Mouse (Mus musculus): Measurements from ENCODE around the gene Lrmda.

Lrmda gene

DNA sequence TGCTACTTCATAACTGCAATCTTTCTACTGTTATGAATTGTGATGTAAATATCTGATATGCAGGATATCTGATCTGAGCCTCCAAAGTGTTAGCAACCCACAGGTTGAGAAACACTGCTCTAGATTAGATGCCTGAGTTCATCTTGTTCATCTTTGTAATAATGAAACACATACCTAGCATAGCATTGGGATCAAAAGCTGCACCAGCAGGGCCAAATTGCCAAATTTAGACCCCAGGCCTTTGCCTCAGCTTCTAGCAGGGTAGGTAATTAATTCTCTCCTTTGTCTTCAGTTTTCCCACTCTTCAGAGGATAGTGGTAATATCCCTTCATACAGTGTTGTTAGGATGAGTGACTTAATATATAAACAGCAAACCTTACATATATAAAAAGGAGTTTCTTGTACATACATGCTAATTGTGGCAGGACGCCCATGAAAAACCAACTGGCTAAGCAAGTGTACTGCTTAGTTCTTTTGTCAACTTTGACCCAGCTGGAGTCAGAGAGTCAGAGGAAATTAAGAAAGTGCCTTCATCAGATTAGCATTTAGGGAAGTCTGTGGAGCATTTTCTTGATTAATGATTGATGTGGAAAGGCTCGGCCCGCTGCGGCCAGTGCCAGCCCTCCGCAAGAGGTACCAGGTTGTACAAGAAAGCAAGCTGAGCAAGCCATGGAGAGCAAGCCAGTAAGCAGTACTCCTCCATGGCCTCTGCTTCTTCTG lies 315.7 kb downstream of the Lrmda start:
- DNase-seq, result no peak

DNA sequence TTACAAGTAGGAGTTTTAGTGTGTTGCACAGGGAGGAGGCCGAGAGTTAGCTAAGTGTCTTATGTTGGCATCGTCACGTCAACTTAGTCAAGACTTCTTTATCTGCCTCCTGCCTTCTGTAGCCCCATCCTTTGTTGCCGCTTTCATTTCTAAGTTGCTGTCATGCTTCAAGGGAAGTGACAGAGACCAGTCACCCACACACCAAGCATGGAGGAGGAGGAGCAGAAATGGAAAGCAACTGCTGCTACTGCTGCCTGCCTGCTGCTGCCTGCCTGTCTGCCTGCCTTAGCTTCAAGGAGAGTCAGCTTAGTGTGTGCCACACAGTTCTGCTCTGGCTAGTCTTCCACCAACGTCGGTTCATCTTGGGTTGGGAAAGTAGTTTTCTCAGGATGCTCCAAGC lies 319.7 kb downstream of the Lrmda start:
- DNase-seq, result no peak

DNA sequence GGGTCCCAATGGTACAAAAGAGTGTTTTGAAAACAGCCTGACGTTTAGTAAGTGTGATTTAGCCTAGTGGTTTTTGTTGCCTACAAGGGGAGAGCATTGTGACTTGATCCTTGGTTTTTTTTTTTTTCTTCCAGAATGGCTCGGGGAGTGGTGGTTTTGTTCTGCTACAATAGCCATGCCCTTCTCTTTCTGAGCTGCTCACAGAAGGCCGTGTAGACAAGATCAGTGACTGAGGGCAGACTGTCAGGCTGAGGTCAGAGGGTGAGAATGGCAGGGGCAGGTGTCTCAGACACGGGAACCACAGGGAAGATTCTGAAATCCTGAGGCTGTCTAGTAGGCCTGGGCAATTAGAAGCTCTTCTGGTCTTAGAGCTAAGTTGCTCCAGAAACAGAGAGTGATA lies 323.8 kb downstream of the Lrmda start:
- no peak for DNase-seq

DNA sequence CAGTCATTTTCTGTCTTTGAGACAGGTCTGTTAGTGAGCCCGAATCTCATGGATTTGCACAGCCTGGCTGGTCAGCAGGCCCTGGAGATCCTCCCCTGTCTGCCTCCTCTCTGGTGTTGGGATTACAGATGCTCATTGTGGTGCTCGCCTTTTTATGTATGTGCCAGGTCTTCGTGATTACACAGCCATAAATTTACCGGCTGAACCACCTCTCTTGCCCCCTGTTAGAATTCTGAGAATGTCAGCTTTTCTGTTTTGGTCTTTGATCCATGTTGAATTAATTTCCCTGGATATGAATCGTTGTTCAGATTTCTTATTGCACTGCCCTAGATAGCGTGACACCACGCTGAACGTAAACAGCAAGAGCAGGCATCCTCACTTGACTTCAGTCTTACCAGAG lies 325.7 kb downstream of the Lrmda start:
- no peak for DNase-seq

DNA sequence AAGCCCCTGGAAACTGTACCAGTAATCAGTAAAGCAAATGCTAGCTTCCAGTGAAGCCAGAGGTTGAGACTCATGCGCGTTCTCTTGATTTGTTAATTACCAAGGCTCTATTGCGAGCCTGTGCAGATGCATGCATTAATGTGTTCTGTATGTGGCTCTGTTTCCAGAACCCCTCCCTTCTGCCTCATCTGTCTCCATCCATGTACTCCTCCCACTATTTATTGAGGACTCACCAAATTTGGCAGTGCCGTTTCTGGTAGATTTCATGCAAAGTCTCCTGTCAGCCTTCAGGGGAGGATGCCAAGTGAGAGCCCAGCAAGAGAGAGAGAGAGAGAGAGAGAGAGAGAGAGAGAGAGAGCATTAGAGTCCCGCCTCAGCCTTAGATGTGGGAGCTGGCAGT lies 334.1 kb downstream of the Lrmda start:
- no peak for DNase-seq

DNA sequence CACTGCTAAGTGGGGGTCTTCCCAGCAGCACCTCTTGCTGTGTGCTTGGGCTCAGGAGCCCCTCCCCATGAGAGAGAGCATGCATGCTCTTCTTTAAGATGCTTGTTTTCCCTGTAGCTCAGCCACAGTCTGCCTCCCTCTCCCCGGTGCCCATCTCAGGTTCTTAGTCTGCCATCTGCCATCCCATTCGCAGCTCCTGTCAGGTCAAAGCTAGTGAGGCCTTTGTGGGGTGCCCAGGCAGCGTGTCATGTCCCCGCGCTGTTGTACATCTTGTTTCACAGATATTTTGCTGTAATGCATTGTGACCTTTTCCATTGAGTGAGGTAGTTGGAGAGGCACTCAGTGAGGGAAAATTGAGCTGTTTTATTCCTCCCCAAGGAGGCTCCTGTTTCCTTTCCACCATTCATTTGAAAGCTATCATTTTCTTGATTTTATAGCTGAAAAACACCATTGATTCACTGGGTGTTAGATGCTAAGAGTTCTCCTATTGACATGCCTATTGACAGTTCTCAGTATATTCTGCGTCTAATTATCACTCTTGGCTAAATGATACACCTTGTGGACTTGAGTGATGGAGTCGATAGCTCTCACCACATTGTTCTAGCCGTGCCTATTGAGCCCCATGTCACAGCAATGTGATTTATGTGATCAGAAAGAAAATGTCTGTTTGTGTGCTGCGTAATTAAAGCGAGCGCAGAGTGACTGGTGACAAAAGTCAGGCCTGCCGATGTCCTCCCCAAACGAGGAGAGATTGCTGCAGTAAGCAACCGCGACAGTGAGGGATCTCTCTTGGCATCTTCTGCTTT lies 335.5 kb downstream of the Lrmda start:
- no peak for DNase-seq

DNA sequence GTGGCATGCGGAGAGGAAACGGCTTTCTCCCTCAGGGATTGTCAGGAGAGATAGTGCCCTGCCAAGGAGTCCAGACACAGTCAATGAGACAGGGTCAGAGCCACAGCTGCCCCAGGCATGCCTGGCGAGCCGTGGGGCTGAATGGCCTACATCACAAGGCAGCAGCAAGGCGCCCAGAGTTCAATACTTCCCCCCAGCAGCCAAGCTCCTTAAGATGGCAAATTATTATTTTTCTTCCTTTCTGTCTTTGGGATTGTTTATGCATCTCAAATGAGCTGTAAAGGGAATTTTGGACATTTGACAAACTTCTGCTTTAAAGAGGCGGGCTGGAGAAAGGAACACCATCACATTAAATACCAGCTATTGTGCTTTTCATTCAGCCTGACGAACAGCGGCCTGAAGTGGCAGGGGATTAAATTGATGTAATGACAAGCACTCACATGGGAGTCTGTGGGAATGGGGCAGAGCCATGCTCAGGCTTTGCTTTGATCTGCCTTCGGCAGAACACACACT lies 338.5 kb downstream of the Lrmda start:
- no peak for DNase-seq

DNA sequence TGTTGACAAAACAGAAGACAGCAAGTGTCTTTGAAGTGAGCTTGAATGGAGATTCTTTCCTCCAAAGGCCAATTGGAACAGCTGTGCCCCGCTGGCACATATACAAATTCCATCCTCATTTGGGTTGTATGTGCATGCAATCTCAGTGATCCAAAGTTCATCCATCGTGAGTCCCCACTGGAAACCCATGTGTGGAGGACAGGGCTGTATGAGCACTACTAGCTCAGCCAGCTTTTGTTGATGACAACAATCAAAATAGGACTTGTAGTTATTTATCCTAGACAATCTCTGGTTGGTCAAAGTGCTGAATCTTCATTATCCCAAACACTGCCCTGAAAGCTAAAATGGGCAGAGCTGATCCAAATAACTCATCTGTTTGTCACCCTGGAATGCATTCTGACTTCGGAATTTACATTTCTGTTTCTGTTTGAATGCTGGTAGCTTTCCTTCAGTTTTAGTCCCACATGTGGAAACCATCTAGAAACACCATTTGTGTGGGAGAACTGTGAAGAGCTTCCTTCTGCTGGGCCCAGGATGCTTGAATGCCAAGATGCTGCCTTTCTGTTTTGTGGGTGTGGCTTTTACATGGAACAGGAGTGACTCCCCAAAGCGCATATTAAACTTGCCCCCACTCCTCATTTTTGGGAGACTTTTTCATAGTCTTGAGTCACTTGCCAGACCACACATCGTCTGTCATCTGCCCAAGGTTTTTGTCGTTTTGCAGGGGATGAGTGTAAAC lies 344.7 kb downstream of the Lrmda start:
- no peak for DNase-seq

DNA sequence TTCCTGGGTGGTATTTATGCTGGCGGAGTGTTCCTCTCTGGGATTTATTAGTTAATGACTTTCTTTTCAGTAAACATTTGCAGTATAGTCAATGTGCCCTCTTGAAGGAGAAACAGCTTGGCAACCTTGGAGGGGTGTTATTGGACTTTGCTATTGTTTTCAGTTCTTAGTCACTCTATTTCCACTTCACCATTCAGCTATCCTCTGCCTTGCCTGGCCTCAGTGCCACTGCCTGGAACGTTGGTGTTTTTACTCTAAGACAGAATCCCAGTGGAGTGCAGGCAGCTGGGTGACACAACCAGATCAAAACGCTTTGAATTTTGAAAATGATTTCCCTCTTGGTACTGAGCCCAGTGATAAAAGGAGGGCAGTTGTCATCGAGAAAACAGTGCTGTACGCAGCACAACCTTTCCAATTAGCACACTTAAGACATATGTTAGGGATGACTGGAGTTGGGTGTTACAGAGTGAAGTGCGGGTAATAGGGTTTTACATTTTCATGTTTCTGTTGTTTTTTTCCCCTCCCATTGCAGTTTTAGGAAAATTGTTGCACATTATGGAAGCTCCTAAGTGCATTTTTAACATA lies 345.4 kb downstream of the Lrmda start:
- no peak for DNase-seq

DNA sequence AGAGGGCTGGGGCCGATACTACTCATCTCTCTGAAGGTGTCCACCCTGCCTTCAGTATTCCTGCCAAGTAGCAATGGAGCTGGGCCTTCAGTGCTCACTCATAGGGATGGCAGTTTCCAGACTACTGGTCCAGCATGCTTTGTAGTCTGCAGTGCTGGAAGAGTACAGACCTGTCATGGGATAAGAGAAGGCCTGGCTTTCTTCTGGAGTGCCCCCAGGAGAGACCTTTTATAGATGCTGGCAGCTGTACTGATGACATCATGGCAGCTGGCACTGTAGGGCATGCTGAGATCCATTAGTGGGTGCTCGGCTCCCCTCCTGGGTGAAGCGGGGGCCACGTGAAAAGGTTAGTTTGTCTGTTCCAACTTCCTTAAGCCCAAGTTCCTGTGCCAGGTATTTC lies 348.1 kb downstream of the Lrmda start:
- no peak for DNase-seq

DNA sequence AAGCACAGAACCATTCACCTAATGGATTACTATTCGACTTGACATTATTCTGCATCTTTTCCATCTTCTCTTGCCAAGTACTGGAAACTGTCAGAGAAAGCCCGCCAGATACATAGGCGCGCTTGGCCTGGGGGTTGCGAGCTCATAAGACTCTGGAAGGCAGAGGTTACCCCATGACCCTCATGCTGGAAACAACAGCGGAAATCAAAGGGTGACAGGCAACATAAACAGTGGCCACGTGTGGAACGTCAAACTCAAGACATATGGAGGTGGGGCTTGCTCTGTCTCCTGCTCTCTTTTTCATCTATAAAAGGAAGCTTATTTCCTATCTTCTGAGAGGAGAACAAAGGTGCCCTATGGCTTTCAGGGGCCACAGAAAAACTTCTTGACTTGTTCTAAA lies 351.6 kb downstream of the Lrmda start:
- no peak for DNase-seq

DNA sequence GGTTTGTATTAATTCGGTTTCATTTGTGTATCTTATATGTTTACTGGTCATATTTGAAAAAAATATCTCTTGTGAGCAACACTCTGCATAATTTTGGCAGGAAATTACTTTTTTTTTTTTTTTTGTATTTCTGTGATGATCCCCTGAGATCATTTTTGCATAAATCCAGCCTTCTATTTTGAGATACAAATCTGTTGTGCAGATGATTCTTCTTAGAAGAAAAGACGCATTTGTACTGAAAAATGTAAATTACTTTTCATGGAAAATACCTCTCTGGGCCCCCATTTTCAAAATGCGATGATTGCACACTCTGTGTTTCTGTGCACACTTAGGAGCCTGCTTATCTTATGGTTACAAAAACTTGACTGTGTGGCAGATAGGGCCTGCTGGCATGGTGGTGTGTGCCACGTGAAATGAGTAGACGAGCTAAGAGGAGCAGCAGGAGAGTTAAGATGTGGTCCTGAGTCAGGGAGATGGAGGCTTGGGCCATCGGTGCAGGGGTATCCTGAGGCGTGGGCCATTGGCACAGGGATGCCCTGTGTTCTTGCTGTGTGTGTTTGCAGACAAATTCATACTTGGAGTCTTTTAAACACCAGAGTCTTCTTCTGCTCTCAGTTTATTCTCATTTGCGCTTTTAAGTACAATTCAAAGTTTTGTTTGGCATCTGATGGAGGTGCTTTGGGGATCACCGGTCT lies 353.3 kb downstream of the Lrmda start:
- DNase-seq, result no peak

DNA sequence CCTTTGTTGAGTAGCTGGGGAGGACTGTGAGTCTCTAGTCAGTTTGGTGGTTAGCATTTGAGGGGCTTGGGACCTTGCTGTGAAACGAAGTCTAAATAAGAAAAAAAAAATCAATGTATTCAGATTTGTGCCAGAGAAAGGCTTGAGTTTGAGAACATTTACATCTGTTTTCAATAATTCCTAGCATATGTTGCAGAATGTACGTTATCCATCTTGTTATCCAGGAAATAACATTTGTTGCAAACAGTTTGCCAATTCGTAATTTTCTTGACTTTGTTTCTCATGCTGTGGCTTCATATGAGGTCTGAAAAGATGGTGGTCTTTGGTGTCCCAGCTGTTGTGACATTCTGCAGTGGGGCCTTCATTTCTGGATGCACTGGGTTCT lies 353.8 kb downstream of the Lrmda start:
- no peak for DNase-seq

DNA sequence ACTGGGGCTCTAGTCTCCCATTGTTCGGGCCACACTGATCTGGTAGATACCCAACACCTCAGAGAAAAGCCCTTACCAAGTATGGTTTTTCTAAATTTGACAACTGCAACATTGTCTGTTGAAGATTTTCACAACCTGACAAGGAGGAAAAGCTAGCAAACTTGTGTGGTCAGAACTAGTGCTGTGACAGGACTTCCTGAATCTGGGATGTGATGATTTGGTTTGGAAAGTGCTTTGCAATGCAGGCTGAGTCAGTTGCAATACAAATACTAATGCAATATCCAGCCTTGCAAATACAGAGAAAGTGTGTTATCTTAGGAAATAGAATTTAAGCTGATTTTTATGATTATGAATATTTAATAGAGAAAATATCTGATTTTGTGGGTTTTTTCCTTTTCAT lies 357.6 kb downstream of the Lrmda start:
- no peak for DNase-seq

DNA sequence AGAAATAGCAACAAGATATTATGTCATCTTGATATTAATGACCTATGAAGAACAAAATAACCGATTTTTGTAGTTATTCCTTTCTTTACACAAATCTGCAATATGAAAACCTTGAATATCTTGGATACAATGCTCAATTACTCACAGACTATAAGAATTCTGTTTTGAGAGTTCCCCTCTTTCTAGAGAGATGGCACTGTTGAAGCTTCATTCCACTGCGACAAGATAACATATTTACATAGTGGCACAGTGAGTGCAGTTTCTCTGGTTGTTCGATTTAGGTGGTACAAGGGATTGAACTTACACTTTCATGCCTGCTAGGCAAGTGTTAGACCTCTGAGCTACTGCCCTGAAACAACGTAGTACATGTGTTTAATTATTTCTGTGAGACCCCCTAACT lies 362.6 kb downstream of the Lrmda start:
- DNase-seq, result no peak

DNA sequence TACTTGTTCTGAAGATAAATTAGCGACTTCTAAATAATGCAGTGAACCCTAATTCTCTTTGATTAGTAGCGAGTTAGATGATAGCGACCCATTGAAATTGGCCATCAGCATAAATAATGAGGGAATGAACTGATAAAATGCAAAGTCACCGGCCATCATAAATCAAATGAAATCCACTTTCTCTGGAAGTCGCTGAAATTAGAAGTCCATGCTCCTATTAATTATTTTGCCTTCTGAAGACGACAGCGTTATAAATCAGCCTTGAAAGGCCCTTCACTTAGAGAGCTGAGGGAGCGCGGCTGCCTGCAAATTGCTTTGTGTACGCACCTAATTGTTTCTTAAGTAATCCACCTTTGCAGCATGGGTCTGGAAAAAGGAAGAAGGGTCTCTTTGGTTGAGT lies 374.1 kb downstream of the Lrmda start:
- DNase-seq, result no peak

DNA sequence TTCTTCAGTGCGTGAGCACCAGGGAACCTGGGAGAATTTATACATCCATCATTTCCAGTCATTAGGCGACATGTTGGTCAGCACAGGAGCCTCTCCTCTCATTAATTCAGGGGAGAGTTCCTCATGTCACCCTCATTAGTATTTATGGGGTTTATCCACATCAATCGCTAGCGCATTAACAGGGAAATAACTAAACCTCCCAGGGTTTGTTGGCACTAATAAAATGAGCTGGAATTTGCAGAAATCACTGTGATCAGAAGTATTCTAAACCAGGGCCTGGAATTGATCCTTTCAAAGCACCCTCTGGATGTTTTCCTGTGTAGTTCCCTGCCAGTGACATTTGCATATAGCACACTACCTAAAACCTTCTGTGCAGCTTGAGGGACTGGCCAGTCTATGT lies 382.9 kb downstream of the Lrmda start:
- DNase-seq, result no peak

DNA sequence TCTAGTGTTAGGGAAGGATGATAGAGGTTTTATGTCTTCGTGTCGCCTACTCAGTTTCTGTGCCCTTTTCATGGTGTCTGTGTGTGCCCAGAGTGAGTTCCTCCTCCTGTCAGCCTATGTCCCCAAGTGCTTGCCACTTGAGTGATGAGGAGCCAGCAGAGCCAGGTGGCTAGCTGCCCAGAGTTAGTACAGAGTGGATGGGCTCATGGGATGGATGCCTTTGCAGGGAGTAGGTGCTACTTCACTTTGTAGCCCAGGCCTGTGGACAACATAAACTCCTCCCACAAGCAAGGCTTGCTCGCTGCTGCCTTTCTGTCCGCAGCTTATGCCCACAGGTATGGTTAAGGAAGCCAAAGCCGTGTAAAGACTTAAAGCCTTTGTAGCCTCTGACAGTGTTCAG lies 387.1 kb downstream of the Lrmda start:
- DNase-seq, result no peak

DNA sequence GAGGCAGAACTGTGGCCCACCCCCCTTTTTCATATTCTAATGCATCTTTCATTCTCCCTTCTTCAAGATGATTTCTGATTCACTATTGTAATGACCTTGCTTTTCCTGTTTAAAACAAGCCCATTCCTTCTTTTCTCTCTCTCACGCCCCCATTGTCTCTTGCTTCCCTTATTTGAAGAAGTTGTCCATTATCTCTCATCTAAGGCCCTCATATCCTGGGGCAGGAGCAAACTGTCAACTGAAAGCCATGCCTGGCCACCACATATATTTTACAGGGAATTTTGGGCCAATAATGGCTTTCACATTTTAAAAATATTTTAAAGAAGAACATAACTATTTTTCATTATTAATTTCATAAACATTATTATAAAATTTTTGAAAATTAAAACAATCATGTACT lies 391.3 kb downstream of the Lrmda start:
- DNase-seq, result no peak

DNA sequence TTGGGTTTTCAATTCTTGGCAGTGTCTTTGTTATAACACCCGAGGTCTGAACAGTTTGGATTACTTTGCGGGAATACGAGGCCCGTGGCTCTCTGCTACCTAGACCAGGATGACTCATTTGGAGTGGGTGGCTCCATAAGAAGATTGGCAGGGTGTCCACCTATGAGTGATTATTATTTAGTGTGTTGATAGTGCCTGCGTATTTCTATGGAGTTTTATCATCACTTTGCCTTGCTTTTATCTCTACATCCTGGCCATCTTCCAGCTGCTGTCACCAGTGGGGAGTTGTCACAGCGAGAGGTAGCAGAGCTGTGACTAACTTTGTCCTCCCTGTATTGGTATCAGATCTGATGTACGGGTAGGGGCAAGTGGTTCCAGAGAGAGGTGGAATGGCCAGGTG lies 393.7 kb downstream of the Lrmda start:
- DNase-seq, result no peak

DNA sequence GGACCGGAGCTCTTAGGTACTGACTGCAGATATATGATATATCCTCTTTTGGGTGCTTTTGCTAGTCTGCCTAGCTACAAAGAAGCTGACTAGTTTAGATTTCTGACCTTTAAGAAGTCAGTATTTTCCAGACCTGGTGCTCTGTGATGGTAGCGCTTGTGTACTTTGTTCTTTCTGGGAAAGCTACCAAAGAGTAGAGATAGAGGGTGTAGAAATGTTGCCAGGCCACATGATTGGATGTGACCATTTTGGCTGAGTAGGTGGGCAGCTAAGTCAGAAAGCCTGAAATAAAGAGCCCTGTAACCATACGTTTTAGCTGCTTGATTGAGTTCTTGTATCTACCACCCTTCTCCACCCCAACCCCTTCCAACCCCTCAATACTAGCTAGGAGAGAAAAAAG lies 398.2 kb downstream of the Lrmda start:
- DNase-seq, result no peak

DNA sequence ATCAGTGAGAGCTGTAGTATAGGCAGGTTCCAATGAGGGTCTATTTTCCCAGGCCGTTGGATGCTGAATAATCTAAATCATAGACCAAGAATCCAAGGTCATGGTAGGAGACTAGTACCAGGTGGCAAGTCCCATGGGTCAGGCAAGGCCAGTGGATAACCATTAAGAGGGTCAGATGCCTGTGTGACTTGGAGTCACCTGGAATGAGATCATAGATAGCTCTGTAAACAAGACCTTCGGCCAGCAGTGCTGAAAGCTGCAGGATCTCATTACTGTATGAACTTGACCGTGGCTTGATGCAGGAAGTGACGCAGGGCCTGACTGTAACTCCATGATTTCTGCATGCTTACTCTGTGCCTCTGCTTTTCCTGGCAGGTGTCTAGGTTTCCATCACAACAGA lies 402.2 kb downstream of the Lrmda start:
- no peak for DNase-seq

DNA sequence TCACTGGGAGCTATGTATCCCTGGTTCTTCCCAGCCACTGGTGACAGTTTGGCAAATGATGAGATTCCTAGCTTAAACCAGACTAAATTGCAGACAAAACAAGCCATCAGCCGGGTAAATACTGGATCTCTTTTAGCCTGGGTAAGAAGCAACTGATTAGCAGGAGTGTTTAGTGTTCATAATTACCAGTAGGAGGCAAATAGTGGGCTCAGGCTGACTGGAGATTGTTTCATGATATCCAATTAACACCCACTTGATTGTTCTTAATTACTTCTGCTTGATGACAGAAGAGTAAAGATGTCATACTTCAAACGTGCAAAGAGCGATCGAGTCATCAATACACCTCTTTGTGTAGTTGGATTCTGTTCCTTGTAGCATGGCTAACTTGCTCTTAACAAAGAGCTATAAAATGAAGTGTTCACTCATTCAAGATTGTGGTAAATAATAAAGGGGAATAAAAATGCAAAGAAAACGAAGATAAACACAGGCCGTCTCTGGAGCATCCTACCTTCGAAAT lies 405.6 kb downstream of the Lrmda start:
- DNase-seq, result no peak
